Mouse (Mus musculus) CH12.LX (cell line): ENCODE measurements around the gene Tgfb1. TPM values are rescaled to one million over a fixed set of nuclear protein-coding genes. Genes with fewer than 3 reads are reported as not detected.

Experiments
- DNase-seq: peaks from one replicate; pipeline ENCODE4 v3.0.0-alpha.2; 2013; ENCODE audit errors: extremely low read depth
- H3K27ac ChIP-seq: 2 replicates; pipeline ENCODE4 v1.5.1; 2012; ENCODE audit warnings: low read depth, mild to moderate bottlenecking, control low read depth, moderate library complexity; ENCODE audit not compliant: insufficient read depth
- H3K27me3 ChIP-seq: replicated peaks from 2 replicates; pipeline ENCODE3; 2012; ENCODE audit warnings: inconsistent platforms
- H3K36me3 ChIP-seq, 2 experiments: replicated peaks in 1 of 2; 2 replicates each; pipeline versions ENCODE3 to v1.6.1; 2012; ENCODE audit warnings: inconsistent platforms in 1 of 2, low read length in 1 of 2, mild to moderate bottlenecking in 1 of 2, mixed read lengths in 1 of 2, moderate library complexity in 1 of 2; ENCODE audit not compliant: control insufficient read depth in 1 of 2, insufficient read depth in 1 of 2
- H3K4me1 ChIP-seq, 2 experiments: 2 replicates each; pipeline ENCODE4 v1.6.1; 2012; ENCODE audit warnings: inconsistent platforms in 1 of 2, moderate library complexity in 1 of 2; ENCODE audit not compliant: insufficient read depth in 2 of 2, control insufficient read depth in 1 of 2
- H3K4me2 ChIP-seq: 2 replicates; pipeline ENCODE4 v1.6.1; 2012; ENCODE audit warnings: low read depth, mild to moderate bottlenecking, control low read depth; ENCODE audit not compliant: poor library complexity, insufficient read depth, severe bottlenecking
- H3K4me3 ChIP-seq, 3 experiments: fragments of 150-350 bp in 1 of 3; sonication (generic) in 1 of 3; replicated peaks in 1 of 3; 2 replicates each; pipeline versions ENCODE3 to v1.5.1; 2011 to 2012; ENCODE audit warnings: low read depth in 2 of 3, low read length in 2 of 3, mild to moderate bottlenecking in 2 of 3, moderate library complexity in 2 of 3, control low read depth in 1 of 3, improper control_type of control experiment in 1 of 3, inconsistent platforms in 1 of 3, mixed read lengths in 1 of 3; ENCODE audit not compliant: poor library complexity in 1 of 3
- H3K79me2 ChIP-seq: replicated peaks from 2 replicates; pipeline ENCODE4 v1.6.1; 2012; ENCODE audit warnings: mild to moderate bottlenecking, moderate library complexity; ENCODE audit not compliant: control insufficient read depth, poor library complexity, insufficient read depth, severe bottlenecking; ENCODE audit errors: extremely low read depth
- H3K9ac ChIP-seq: 2 replicates; pipeline ENCODE4 v1.6.1; 2012; ENCODE audit warnings: low read depth, mild to moderate bottlenecking, control low read depth, moderate library complexity; ENCODE audit not compliant: insufficient read depth
- H3K9me3 ChIP-seq: replicated peaks from 2 replicates; pipeline ENCODE3; 2012; ENCODE audit warnings: low read length, inconsistent platforms, mixed read lengths
- BHLHE40 ChIP-seq: IDR thresholded peaks from 2 replicates; pipeline ENCODE4 v1.6.1; 2011; ENCODE audit warnings: mild to moderate bottlenecking, low read depth, low read length, improper control_type of control experiment
- CHD1 ChIP-seq: IDR thresholded peaks from 2 replicates; pipeline ENCODE4 v1.6.1; 2012; ENCODE audit warnings: low read depth, low read length, improper control_type of control experiment, inconsistent platforms
- CHD2 ChIP-seq: IDR thresholded peaks from 2 replicates; pipeline ENCODE4 v1.6.1; 2011; ENCODE audit warnings: low read length, improper control_type of control experiment
- CTCF ChIP-seq, 2 experiments: IDR thresholded peaks in 1 of 2; conservative IDR thresholded peaks in 1 of 2; 2 replicates each; pipeline ENCODE4 v1.5.1; 2011 to 2012; ENCODE audit warnings: low read depth in 2 of 2, low read length in 2 of 2, improper control_type of control experiment in 1 of 2, inconsistent platforms in 1 of 2, mild to moderate bottlenecking in 1 of 2, moderate library complexity in 1 of 2
- E2F4 ChIP-seq: IDR thresholded peaks from 2 replicates; pipeline ENCODE4 v1.6.1; 2011; ENCODE audit warnings: low read depth, low read length, improper control_type of control experiment; ENCODE audit not compliant: insufficient replicate concordance
- ELF1 ChIP-seq: IDR thresholded peaks from 2 replicates; pipeline ENCODE4 v1.6.1; 2014; ENCODE audit warnings: low read depth, mild to moderate bottlenecking, inconsistent platforms, low read length, improper control_type of control experiment
- GABPA ChIP-seq: IDR thresholded peaks from 2 replicates; pipeline ENCODE4 v1.6.1; 2012; ENCODE audit warnings: low read depth, low read length, improper control_type of control experiment, inconsistent platforms; ENCODE audit not compliant: insufficient replicate concordance
- HCFC1 ChIP-seq: IDR thresholded peaks from 2 replicates; pipeline ENCODE4 v1.6.1; 2012; ENCODE audit warnings: low read depth, mild to moderate bottlenecking, inconsistent platforms, low read length, improper control_type of control experiment
- JUN ChIP-seq: IDR thresholded peaks from 2 replicates; pipeline ENCODE4 v1.6.1; 2011; ENCODE audit warnings: low read depth, mild to moderate bottlenecking, low read length, improper control_type of control experiment, moderate library complexity; ENCODE audit not compliant: insufficient read depth
- JUND ChIP-seq: conservative IDR thresholded peaks from 2 replicates; pipeline ENCODE4 v1.6.1; 2011; ENCODE audit warnings: low read depth, low read length, improper control_type of control experiment
- KAT2A ChIP-seq: IDR thresholded peaks from 2 replicates; pipeline ENCODE4 v1.6.1; 2012; ENCODE audit warnings: low read length, improper control_type of control experiment, inconsistent platforms; ENCODE audit not compliant: insufficient replicate concordance
- MAFK ChIP-seq: IDR thresholded peaks from 2 replicates; pipeline ENCODE4 v1.6.1; 2011; ENCODE audit warnings: low read length, improper control_type of control experiment; ENCODE audit not compliant: insufficient replicate concordance
- MAZ ChIP-seq: IDR thresholded peaks from 2 replicates; pipeline ENCODE4 v1.6.1; 2012; ENCODE audit warnings: low read depth, mild to moderate bottlenecking, inconsistent platforms, low read length, improper control_type of control experiment, moderate library complexity
- MXI1 ChIP-seq: IDR thresholded peaks from 2 replicates; pipeline ENCODE4 v1.6.1; 2011; ENCODE audit warnings: mild to moderate bottlenecking, low read depth, low read length, improper control_type of control experiment
- MYC ChIP-seq: IDR thresholded peaks from 2 replicates; pipeline ENCODE4 v1.6.1; 2011; ENCODE audit warnings: low read depth, mild to moderate bottlenecking, improper control_type of control experiment, low read length
- POLR2A ChIP-seq: IDR thresholded peaks from 2 replicates; pipeline ENCODE4 v1.6.1; 2011; ENCODE audit warnings: low read depth, mild to moderate bottlenecking, improper control_type of control experiment, low read length
- POLR2AphosphoS2 ChIP-seq: IDR thresholded peaks from 2 replicates; pipeline ENCODE4 v1.6.1; 2011; ENCODE audit warnings: low read depth, low read length, improper control_type of control experiment
- SIN3A ChIP-seq: IDR thresholded peaks from 2 replicates; pipeline ENCODE4 v1.6.1; 2012; ENCODE audit warnings: low read length, improper control_type of control experiment, inconsistent platforms
- SMC3 ChIP-seq: IDR thresholded peaks from 2 replicates; pipeline ENCODE4 v1.6.1; 2011; ENCODE audit warnings: low read depth, low read length, improper control_type of control experiment
- TBP ChIP-seq: conservative IDR thresholded peaks from 2 replicates; pipeline ENCODE4 v1.6.1; 2011; ENCODE audit warnings: low read depth, low read length, improper control_type of control experiment
- UBTF ChIP-seq: IDR thresholded peaks from 2 replicates; pipeline ENCODE4 v1.6.1; 2012; ENCODE audit warnings: low read depth, mild to moderate bottlenecking, inconsistent platforms, low read length, improper control_type of control experiment, moderate library complexity
- USF1 ChIP-seq: IDR thresholded peaks from 2 replicates; pipeline ENCODE4 v1.6.1; 2014; ENCODE audit warnings: low read depth, mild to moderate bottlenecking, inconsistent platforms, low read length, improper control_type of control experiment
- USF2 ChIP-seq: conservative IDR thresholded peaks from 2 replicates; pipeline ENCODE4 v1.6.1; 2011; ENCODE audit warnings: low read depth, low read length, improper control_type of control experiment
- ZC3H11A ChIP-seq: IDR thresholded peaks from 2 replicates; pipeline ENCODE4 v1.6.1; 2012; ENCODE audit warnings: low read depth, mild to moderate bottlenecking, inconsistent platforms, low read length, improper control_type of control experiment
- ZKSCAN1 ChIP-seq: IDR thresholded peaks from 2 replicates; pipeline ENCODE4 v1.6.1; 2012; ENCODE audit warnings: low read depth, inconsistent platforms, low read length, improper control_type of control experiment, borderline replicate concordance
- ZMIZ1 ChIP-seq: IDR thresholded peaks from 2 replicates; pipeline ENCODE4 v1.6.1; 2012; ENCODE audit warnings: low read depth, mild to moderate bottlenecking, inconsistent platforms, low read length, improper control_type of control experiment
- ZNF384 ChIP-seq: IDR thresholded peaks from 2 replicates; pipeline ENCODE4 v1.6.1; 2012; ENCODE audit warnings: low read depth, low read length, improper control_type of control experiment, inconsistent platforms
- dilution Hi-C: fragments of 300-500 bp; cut with MboI; formaldehyde crosslinking; loops from 2 replicates; pipeline ENCODE4 v1.14.3; 2020; ENCODE audit warnings: low sequenced_read_pairs; ENCODE audit not compliant: extremely low pct_unique_long_range_greater_than_20kb, extremely low pct_ligation_motif_present
- in situ Hi-C: fragments of 300-500 bp; cut with MboI; formaldehyde crosslinking; loops from 3 replicates; pipeline ENCODE4 v1.14.3; 2019; ENCODE audit warnings: low sequenced_read_pairs, low pct_ligation_motif_present, low pct_unique_long_range_greater_than_20kb, mixed read lengths
- polyA plus RNA-seq: library from polyadenylated mRNA; unstranded; fragments of >175 nt; gene quantifications from 2 replicates; pipeline ENCODE4 v1.2.1, GENCODE M21; 2012; ENCODE audit warnings: low read depth; ENCODE audit not compliant: insufficient read length
- total RNA-seq, 2 experiments: library from RNA; depleted of rRNA; stranded (reverse); fragments of 300-350 nt in 1 of 2; fragments of >200 nt in 1 of 2; gene quantifications; 2 replicates each; pipeline ENCODE4 v1.2.3; 2012 to 2014

Tgfb1 gene
- total and polyA plus RNA-seq, 3 experiments: 9.2 to 109 (median 25.9) TPM

GRCm38 (mm10) chr7:25729396-25729795, 42.6 kb downstream of the Tgfb1 start:
- H3K4me2 ChIP-seq: no peak overlapping the region
- TF ChIP-seq MXI1: no peak
- no peak for TF ChIP-seq MYC
- TF ChIP-seq KAT2A: no peak
- no peak for TF ChIP-seq CHD2
- no peak for TF ChIP-seq BHLHE40
- TF ChIP-seq JUND: no peak
- no peak for TF ChIP-seq ZKSCAN1
- no peak for TF ChIP-seq UBTF
- TF ChIP-seq ZNF384: no peak
- TF ChIP-seq POLR2AphosphoS2: no peak
- no peak for TF ChIP-seq GABPA
- TF ChIP-seq ELF1: no peak
- no peak for TF ChIP-seq CHD1
- TF ChIP-seq SIN3A: no peak
- TF ChIP-seq ZC3H11A: no peak
- no peak for TF ChIP-seq MAFK
- TF ChIP-seq SMC3: no peak
- TF ChIP-seq JUN: no peak
- in situ Hi-C loops: no loop called here
- no peak overlapping the region for H3K4me3 ChIP-seq
- H3K4me1 ChIP-seq: no peaks in the 10 kb centered on the region
- dilution Hi-C loops: no loop called here
- no peaks in the 10 kb centered on the region; the same call in 1 of the 2 replicates for H3K79me2 ChIP-seq
- no peak overlapping the region for H3K9ac ChIP-seq
- DNase-seq: no peak
- no peak overlapping the region for H3K27ac ChIP-seq
- H3K9me3 ChIP-seq: no peaks in the 10 kb centered on the region
- peaks cover 90 to 96% of the 10 kb centered on the region in 2 experiments for H3K36me3 ChIP-seq
- no peaks in the 10 kb centered on the region for H3K27me3 ChIP-seq

- Histone ChIP-seq H3K4me3 (no peak overlapping the region), H3K27me3 (no peaks in the 10 kb centered on the region), H3K36me3 (peaks cover 90 to 96% of the 10 kb centered on the region in 2 experiments), H3K27ac (no peak overlapping the region), H3K4me1 (no peaks in the 10 kb centered on the region), H3K4me2 (no peak overlapping the region), H3K9ac (no peak overlapping the region), H3K79me2 (peaks cover 2% of the 10 kb centered on the region; the same call in 1 of the 2 replicates), H3K9me3 (no peaks in the 10 kb centered on the region)
- DNase-seq: no peak
- in situ Hi-C loops (no loop called here), dilution Hi-C loops (no loop called here)
- no peak for TF ChIP-seq MAZ
- no peak for TF ChIP-seq ELF1
- TF ChIP-seq HCFC1: no peak
- TF ChIP-seq CHD1: no peak
- TF ChIP-seq KAT2A: no peak
- TF ChIP-seq TBP: no peak
- no peak for TF ChIP-seq CTCF (conservative IDR thresholded peaks at IDR 0.05 in 1 of 2, IDR thresholded peaks at IDR 0.05 in 1 of 2; ENCODE audit: low read depth in 2 of 2, low read length in 2 of 2)
- TF ChIP-seq USF2: no peak
- TF ChIP-seq SMC3: no peak
- no peak for TF ChIP-seq POLR2A
- no peak for TF ChIP-seq ZMIZ1
- no peak for TF ChIP-seq JUND
- TF ChIP-seq USF1: no peak
- no peak for TF ChIP-seq JUN
- no peak for TF ChIP-seq E2F4
- TF ChIP-seq MYC: no peak
Measured at GRCm38 (mm10) chr7:25729862-25730261, 43.1 kb downstream of the Tgfb1 start.
